Mouse (Mus musculus): ENCODE results near the gene Tulp1. TPM values are rescaled to one million over a fixed set of nuclear protein-coding genes. Genes with fewer than 3 reads are reported as not detected.

Gene Tulp1
- total and polyA plus RNA-seq, 2 experiments from 2014 or later: 2.0 TPM; not detected in 1

DNA sequence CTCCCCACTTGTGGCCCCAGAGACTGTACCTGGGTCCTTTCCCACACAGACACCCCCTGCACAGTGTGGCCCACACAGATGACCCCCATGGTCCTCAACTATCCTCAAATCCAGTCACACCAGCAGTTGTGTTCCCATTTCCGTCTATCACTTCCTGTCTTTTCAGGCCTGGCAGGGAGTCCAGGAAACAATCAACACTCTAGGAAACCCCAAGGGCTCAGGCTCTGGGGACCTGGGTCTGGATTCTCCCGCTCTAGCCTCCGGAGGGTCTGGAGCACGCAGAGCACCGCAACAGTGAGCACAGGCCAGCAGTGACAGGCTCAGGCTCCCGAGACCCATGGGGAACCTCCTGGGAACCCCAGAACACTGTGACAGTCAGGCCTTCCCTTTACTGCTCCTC is 16.8 kb downstream of the Tulp1 start:
- Histone ChIP-seq H3K9me3 (ENCODE audit: low read length) (no peaks in the 10 kb centered on the region), H3K4me2 (ENCODE audit: low read depth, low read length) (no peak overlapping the region), H3K4me1 (ENCODE audit: insufficient read depth, low read length) (no peaks in the 10 kb centered on the region; the same call in none of the 2 replicates), H3K9ac (replicated peaks; ENCODE audit: low read length) (no peak overlapping the region), H3K4me3 (ENCODE audit: low read length) (no peak overlapping the region), H3K27me3 (ENCODE audit: insufficient read depth, low read length) (0 out of 2 replicates have a peak, but pooled peaks cover 6% of the 10 kb centered on the region), H3K27ac (no peak overlapping the region), H3K36me3 (ENCODE audit: insufficient read depth, low read length) (no peaks in the 10 kb centered on the region)
- 53% methylated on average over 6 of the region's 6 CpGs for WGBS
- DNase-seq (ENCODE audit: low spot score) (no peak), ATAC-seq (no peak)
- no peak for TF ChIP-seq CTCF (IDR thresholded peaks at IDR 0.05; ENCODE audit: low read depth)

DNA sequence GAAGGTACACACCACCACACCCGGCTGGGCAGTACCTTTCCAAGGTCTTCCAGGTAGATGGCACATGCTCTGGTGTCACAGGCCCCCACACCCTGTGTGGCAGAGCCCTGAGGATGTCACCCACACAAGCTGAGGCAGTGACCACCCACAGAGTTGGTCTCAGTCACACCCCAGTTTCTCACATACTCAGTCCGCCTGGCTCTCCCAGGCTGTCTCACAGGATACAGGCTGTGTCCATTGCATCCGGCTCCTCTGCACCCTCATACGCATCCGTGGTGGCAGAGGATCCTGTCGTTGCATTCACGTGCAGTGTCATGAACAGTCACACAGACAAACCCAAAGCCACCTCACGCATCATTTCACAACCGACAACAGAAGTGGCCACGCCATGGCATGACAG is 17.7 kb downstream of the Tulp1 start:
- H3K27me3 ChIP-seq (ENCODE audit: insufficient read depth, low read length): 0 out of 2 replicates have a peak, but pooled peaks cover 5% of the 10 kb centered on the region
- no peaks in the 10 kb centered on the region; the same call in none of the 2 replicates for H3K4me1 ChIP-seq (ENCODE audit: insufficient read depth, low read length)
- H3K9me3 ChIP-seq (ENCODE audit: low read length): no peaks in the 10 kb centered on the region
- H3K4me3 ChIP-seq (ENCODE audit: low read length): no peak overlapping the region
- no peak overlapping the region for H3K27ac ChIP-seq
- ATAC-seq (no peak), DNase-seq (ENCODE audit: low spot score) (no peak)
- no peak overlapping the region for H3K4me2 ChIP-seq (ENCODE audit: low read depth, low read length)
- TF ChIP-seq CTCF (IDR thresholded peaks at IDR 0.05; ENCODE audit: low read depth): no peak
- no peaks in the 10 kb centered on the region for H3K36me3 ChIP-seq (ENCODE audit: insufficient read depth, low read length)
- H3K9ac ChIP-seq (replicated peaks; ENCODE audit: low read length): no peak overlapping the region
- 77% methylated on average over 10 of the region's 10 CpGs for WGBS

DNA sequence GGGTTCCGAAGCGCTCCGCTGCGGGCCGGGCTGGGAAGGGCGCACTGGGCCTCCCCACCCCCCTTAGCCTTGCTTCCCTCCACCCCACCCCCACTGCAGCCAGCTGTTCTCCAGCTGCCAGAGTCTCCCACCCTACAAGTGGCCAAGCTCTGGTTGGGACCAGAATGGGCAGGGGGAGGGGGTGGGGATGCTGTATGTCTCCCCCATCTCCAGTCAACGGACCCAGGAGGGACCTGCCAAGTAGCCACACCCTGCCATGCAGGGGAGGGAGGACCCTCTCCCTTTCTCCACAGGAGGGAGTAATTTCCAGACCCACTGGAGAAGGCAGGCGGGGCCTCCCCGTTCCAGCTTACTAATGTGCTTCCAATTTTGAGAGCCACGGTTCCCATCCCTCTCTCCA is 19.1 kb downstream of the Tulp1 start:
- no peak overlapping the region for H3K27ac ChIP-seq
- TF ChIP-seq CTCF (IDR thresholded peaks at IDR 0.05; ENCODE audit: low read depth): no peak
- no peaks in the 10 kb centered on the region for H3K36me3 ChIP-seq (ENCODE audit: insufficient read depth, low read length)
- H3K9me3 ChIP-seq (ENCODE audit: low read length): no peaks in the 10 kb centered on the region
- ATAC-seq: no peak
- no peak overlapping the region for H3K9ac ChIP-seq (replicated peaks; ENCODE audit: low read length)
- DNase-seq (ENCODE audit: low spot score): no peak
- H3K4me2 ChIP-seq (ENCODE audit: low read depth, low read length): no peak overlapping the region
- peaks cover 4% of the 10 kb centered on the region for H3K4me1 ChIP-seq (ENCODE audit: insufficient read depth, low read length)
- H3K27me3 ChIP-seq (ENCODE audit: insufficient read depth, low read length): no peaks in the 10 kb centered on the region
- WGBS: 24% methylated on average over 10 of the region's 10 CpGs
- no peak overlapping the region for H3K4me3 ChIP-seq (ENCODE audit: low read length)

DNA sequence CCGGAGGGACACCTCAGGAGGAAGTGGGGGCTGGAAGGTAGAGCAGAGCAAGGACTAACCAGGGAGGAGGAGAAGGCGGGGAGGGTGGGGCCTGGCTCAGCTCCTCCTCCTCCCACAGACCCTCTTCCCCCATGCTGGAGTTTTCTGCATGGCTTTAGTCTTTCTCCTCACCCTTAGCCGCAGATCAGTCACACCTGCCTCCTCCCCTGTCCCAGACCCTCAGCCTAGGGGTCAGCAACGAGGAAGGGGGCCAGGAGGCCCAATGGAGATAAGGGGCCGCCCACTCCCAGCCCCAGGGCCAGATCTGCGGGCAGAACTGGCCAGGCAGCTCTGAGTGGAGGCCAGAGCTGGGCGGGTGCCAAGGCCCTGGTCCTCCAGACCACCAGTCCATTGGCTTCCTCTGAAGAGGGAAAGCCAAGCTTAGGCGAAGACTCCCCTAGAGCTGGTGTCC is 19.7 kb downstream of the Tulp1 start:
- TF ChIP-seq CTCF (IDR thresholded peaks at IDR 0.05; ENCODE audit: low read depth): no peak
- no peaks in the 10 kb centered on the region for H3K27me3 ChIP-seq (ENCODE audit: insufficient read depth, low read length)
- no peak overlapping the region for H3K27ac ChIP-seq
- ATAC-seq (no peak), DNase-seq (ENCODE audit: low spot score) (no peak)
- 27% methylated on average over 8 of the region's 8 CpGs for WGBS
- no peaks in the 10 kb centered on the region for H3K36me3 ChIP-seq (ENCODE audit: insufficient read depth, low read length)
- H3K9ac ChIP-seq (replicated peaks; ENCODE audit: low read length): no peak overlapping the region
- H3K4me1 ChIP-seq (ENCODE audit: insufficient read depth, low read length): peaks cover 5% of the 10 kb centered on the region
- H3K4me3 ChIP-seq (ENCODE audit: low read length): no peak overlapping the region
- H3K4me2 ChIP-seq (ENCODE audit: low read depth, low read length): no peak overlapping the region
- H3K9me3 ChIP-seq (ENCODE audit: low read length): no peaks in the 10 kb centered on the region

DNA sequence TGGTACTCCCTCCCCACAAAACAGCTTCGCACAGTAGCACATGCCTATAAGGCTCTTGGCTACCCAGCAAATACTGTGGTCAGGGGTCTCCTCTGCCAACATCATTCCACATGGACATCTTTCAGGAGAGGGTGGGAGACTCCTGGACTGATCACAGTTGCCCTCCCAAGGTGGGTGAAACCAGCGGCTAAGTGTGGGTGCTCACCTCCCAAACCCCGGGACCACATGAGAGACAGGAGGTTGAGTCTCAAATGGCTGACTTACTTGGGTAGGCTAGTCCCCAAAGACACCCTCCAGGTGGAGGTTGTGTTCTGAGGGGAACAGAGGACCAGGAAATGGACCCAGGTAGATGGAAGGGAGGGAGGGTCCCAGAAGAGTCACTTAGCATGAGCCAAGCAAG is 20.4 kb downstream of the Tulp1 start:
- WGBS: 74% methylated on average over 3 of the region's 3 CpGs
- no peak for TF ChIP-seq CTCF (IDR thresholded peaks at IDR 0.05; ENCODE audit: low read depth)
- H3K27me3 ChIP-seq (ENCODE audit: insufficient read depth, low read length): no peaks in the 10 kb centered on the region
- H3K4me1 ChIP-seq (ENCODE audit: insufficient read depth, low read length): peaks cover 5% of the 10 kb centered on the region
- no peak overlapping the region for H3K4me2 ChIP-seq (ENCODE audit: low read depth, low read length)
- DNase-seq (ENCODE audit: low spot score): no peak
- H3K4me3 ChIP-seq (ENCODE audit: low read length): no peak overlapping the region
- no peak overlapping the region for H3K27ac ChIP-seq
- H3K9ac ChIP-seq (replicated peaks; ENCODE audit: low read length): no peak overlapping the region
- no peak for ATAC-seq
- no peaks in the 10 kb centered on the region for H3K9me3 ChIP-seq (ENCODE audit: low read length)
- H3K36me3 ChIP-seq (ENCODE audit: insufficient read depth, low read length): no peaks in the 10 kb centered on the region

DNA sequence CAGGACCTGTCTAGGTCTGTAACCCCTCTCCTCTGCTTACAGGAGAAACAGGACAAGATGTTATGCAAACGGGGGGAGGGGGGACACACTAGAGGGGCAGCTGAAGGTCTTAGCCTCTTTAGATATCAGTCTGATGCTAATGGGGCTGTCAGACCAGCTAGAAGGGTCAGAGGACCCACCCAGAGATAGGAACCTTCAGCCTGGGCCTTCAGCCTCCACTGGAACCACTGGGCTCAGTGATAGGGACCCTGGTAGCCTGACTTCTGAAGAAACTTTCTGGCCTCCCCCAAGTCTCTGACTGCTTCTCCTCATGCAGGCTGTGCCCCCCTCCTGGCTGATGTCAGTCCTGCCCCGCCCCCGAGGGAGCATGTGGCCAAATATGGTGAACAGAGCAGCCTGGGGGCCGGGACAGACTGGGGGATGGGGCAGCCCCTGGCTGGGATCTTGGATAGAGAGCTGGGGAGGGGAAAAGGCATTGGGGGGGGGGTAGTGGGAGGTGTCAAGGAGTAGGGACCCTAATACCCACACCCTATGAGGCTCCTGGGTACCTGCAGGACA is 20.9 kb downstream of the Tulp1 start:
- Histone ChIP-seq H3K27ac (no peak overlapping the region), H3K9me3 (ENCODE audit: low read length) (no peaks in the 10 kb centered on the region), H3K27me3 (ENCODE audit: insufficient read depth, low read length) (no peaks in the 10 kb centered on the region), H3K4me2 (ENCODE audit: low read depth, low read length) (no peak overlapping the region), H3K4me1 (ENCODE audit: insufficient read depth, low read length) (peaks cover 5% of the 10 kb centered on the region), H3K36me3 (ENCODE audit: insufficient read depth, low read length) (no peaks in the 10 kb centered on the region), H3K4me3 (ENCODE audit: low read length) (no peak overlapping the region), H3K9ac (replicated peaks; ENCODE audit: low read length) (no peak overlapping the region)
- ATAC-seq (no peak), DNase-seq (ENCODE audit: low spot score) (no peak)
- TF ChIP-seq CTCF (IDR thresholded peaks at IDR 0.05; ENCODE audit: low read depth): no peak
- 29% methylated on average over 4 of the region's 4 CpGs for WGBS

DNA sequence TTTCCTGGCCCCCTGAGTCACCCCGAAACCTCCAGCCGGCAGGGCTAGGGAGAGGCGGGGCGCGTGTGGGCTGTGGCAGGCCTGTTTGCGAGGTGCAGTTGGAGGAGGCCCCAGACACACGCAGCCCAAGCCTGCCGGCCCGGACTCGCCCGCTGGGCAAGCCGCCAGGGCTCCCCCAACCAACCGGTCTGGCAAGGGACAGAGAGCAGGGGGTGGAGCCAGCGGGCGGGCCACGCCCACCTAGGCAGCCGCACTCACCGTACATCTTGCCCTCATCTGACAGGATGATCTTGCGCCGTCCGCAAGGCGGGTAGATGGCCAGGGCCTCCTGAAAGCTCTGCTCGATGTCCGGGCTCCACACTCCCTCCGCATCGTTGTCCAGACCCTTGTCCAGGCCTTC is 23.9 kb downstream of the Tulp1 start:
- H3K9me3 ChIP-seq (ENCODE audit: low read length): no peaks in the 10 kb centered on the region
- H3K27me3 ChIP-seq (ENCODE audit: insufficient read depth, low read length): no peaks in the 10 kb centered on the region
- H3K36me3 ChIP-seq (ENCODE audit: insufficient read depth, low read length): no peaks in the 10 kb centered on the region
- no peak for TF ChIP-seq CTCF (IDR thresholded peaks at IDR 0.05; ENCODE audit: low read depth)
- peaks cover 5% of the 10 kb centered on the region for H3K4me1 ChIP-seq (ENCODE audit: insufficient read depth, low read length)
- H3K9ac ChIP-seq (replicated peaks; ENCODE audit: low read length): peak overlapping the region; percentile 35
- ATAC-seq (peak; percentile 86), DNase-seq (ENCODE audit: low spot score) (peak; percentile 87)
- WGBS: 8% methylated on average over 25 of the region's 26 CpGs
- H3K27ac ChIP-seq: no peak overlapping the region
- H3K4me2 ChIP-seq (ENCODE audit: low read depth, low read length): peak overlapping the region; percentile 50
- peak overlapping the region; percentile 12 for H3K4me3 ChIP-seq (ENCODE audit: low read length)
